Mouse (Mus musculus) c-Kit-positive CD71-positive TER-119-positive erythroid progenitor cells, embryonic 14.5 days (primary cell): Measurements from ENCODE around the gene Shld2.
"Not testable (repeated sequence)": the region's sequence is repeated elsewhere in the genome, so short reads cannot be mapped to it uniquely, and the experiment has no call there.

Experiments
- DNase-seq: peaks from one replicate; pipeline ENCODE4 v3.0.0-alpha.2; 2013; ENCODE audit warnings: low spot score

Shld2 gene

GRCm38 (mm10) chr14:34280798-34281197 is 29.5 kb downstream of the Shld2 start:
- DNase-seq = no peak

- no peak for DNase-seq
Measured at GRCm38 (mm10) chr14:34279726-34280125, 30.6 kb downstream of the Shld2 start.

- DNase-seq = no peak
Measured at GRCm38 (mm10) chr14:34275225-34275624, 35.1 kb downstream of the Shld2 start.

- no peak for DNase-seq
Measured at GRCm38 (mm10) chr14:34274141-34274540, 36.2 kb downstream of the Shld2 start.

GRCm38 (mm10) chr14:34273280-34273679 is 37.0 kb downstream of the Shld2 start:
- DNase-seq = peak; percentile 15

- DNase-seq = no peak
Measured at GRCm38 (mm10) chr14:34268046-34268445, 42.2 kb downstream of the Shld2 start.

GRCm38 (mm10) chr14:34258525-34258924 is 51.8 kb downstream of the Shld2 start:
- DNase-seq = not testable (repeated sequence)

GRCm38 (mm10) chr14:34253261-34253660 is 57.0 kb downstream of the Shld2 start:
- DNase-seq = no peak

- DNase-seq = no peak
Measured at GRCm38 (mm10) chr14:34252470-34253145, 57.7 kb downstream of the Shld2 start.

- DNase-seq = no peak
Measured at GRCm38 (mm10) chr14:34240676-34241075, 69.6 kb downstream of the Shld2 start.

- no peak for DNase-seq
Measured at GRCm38 (mm10) chr14:34240263-34240662, 70.0 kb downstream of the Shld2 start.

- DNase-seq = peak; percentile 30
Measured at GRCm38 (mm10) chr14:34234630-34235380, 75.5 kb downstream of the Shld2 start.

- DNase-seq = no peak
Measured at GRCm38 (mm10) chr14:34233846-34234245, 76.4 kb downstream of the Shld2 start.

GRCm38 (mm10) chr14:34232866-34233680 is 77.2 kb downstream of the Shld2 start:
- no peak for DNase-seq

GRCm38 (mm10) chr14:34232340-34232739 is 78.0 kb downstream of the Shld2 start:
- DNase-seq = no peak

- no peak for DNase-seq
Measured at GRCm38 (mm10) chr14:34228830-34229506, 81.3 kb downstream of the Shld2 start.

GRCm38 (mm10) chr14:34227981-34228380 is 82.3 kb downstream of the Shld2 start:
- no peak for DNase-seq

- DNase-seq = no peak
Measured at GRCm38 (mm10) chr14:34226566-34226965, 83.7 kb downstream of the Shld2 start.

GRCm38 (mm10) chr14:34225986-34226385 is 84.3 kb downstream of the Shld2 start:
- DNase-seq = no peak

GRCm38 (mm10) chr14:34223362-34223898 is 86.9 kb downstream of the Shld2 start:
- DNase-seq = no peak

GRCm38 (mm10) chr14:34221416-34222077 is 88.7 kb downstream of the Shld2 start:
- DNase-seq = no peak
